Mouse (Mus musculus) B cell, adult 2 months (primary cell): ENCODE measurements around the gene Srsf4.

ENCODE experiments used
- DNase-seq, 2 experiments: peaks; one replicate each; pipeline ENCODE4 v3.0.0; 2022

Srsf4 gene

DNA sequence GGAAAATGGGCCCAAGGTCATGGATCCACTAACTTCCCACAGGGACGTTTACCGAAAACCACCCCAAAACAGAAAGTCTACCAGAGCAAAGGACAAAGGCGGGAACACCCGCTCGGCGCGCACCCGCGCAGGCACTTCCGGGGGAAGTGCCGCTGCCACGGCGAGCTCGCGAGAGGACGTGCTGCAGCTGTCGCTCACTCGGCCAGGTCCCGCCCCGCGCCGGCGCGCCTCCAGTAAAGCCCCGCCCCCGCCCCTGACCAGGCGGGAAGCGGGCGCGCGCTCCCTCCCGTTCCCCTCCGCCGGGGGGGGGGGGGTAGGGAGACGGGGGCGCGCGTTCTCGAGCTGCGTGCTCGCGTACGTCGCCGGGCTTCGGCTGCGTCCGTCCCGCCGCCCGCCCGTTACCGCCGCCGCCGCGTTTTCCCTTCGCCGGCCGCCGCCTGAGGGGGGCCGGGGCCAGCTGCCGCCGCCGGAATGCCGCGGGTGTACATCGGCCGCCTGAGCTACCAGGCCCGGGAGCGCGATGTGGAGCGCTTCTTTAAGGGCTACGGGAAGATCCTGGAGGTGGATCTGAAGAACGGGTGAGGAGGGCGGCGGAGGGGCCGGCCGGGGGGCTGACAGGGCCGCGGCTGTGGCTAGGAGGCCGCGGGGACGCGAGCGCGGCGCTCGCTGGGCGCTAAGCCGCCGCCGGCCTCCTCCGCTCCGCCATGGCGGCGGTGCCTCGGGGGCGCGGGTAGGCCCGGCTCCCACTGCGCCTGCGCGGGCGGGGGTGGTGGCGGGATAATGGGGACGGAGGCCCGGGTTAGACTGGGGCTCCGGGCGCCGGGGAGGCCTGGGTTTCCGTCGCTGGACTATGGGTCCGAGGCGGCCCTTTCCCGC lies at the start of gene Srsf4:
Gene Srsf4 (plus strand): TSS at position 325 of the 876 bp plus-strand sequence.
- peak; percentile 93 to 94 for DNase-seq

DNA sequence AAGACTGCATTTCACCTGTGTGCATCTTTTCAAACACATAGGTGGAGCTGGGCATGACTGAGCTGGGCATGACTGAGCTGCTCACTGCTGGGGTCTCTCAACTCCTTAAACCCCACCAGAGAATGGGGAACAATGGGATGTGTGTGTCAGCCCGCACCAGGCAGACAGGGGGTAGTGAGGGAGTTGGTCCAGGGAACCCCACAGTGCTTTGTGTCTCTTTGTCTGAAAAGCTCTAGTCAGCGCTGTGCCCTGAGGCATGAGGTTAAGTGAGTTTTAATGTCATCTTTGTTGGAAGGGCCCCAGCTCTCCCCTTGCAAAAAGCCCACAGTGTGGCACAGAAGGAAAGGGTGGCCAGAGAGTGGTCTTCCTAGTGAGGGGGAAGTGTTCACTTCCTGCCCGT lies 48.5 kb upstream of the Srsf4 start:
- no peak for DNase-seq

DNA sequence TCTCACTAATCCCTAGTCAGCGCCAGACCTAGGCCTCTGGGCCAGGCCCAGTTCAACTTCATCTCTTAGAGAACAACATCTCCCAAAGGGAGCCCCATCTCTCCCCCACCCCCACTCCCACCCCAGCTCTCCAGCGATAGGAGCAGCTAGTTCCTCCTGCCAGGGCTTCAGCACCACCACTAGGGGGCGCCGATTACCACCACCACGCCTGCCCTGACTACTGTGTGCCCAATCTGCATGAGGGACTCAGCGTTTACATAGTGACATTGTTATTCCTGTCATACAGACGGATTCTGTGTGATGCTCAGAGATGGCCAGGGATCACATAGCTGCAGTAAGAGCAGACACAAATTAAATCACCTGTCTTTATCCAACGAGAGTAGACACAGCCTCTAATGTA lies 47.6 kb upstream of the Srsf4 start:
- DNase-seq = peak; percentile 74 to 77

DNA sequence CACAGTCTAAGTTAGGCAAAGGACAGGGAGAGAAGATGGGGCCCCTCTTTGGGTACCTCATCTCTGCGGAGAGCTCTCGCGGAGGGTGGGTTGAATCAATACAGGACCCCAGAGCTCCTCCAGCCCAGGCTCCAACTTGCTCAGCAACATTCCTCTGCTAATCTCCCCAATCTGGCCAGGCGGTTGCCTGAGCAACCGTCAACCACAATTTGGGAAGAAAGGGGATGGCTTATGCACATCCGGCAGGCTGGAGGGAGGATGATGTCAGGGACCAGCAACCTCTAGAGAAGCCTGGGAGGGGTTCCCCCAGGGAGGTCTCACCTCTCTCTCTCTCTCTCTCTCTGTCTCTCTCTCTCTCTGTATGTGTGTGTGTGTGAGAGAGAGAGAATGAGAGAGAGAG lies 46.5 kb upstream of the Srsf4 start:
- DNase-seq = no peak

DNA sequence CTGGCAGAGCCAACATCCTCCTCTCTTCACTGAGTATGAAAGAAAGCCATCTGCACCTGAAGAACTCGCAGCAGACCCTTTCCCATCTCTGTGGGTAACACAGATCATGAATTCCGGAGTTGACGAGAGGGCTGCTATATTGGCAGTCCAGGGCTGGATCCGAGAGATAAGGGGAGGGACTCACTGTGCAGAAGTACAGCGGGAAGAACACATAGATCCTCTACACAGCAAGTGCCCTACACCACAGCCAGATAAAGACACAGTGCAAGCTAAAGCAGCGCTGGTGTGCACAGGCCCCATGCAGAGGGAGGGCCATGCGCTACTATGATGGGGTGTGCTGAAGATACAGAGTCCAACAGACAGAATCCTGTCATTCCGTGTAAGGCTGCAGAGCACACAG lies 44.3 kb upstream of the Srsf4 start:
- DNase-seq = no peak

DNA sequence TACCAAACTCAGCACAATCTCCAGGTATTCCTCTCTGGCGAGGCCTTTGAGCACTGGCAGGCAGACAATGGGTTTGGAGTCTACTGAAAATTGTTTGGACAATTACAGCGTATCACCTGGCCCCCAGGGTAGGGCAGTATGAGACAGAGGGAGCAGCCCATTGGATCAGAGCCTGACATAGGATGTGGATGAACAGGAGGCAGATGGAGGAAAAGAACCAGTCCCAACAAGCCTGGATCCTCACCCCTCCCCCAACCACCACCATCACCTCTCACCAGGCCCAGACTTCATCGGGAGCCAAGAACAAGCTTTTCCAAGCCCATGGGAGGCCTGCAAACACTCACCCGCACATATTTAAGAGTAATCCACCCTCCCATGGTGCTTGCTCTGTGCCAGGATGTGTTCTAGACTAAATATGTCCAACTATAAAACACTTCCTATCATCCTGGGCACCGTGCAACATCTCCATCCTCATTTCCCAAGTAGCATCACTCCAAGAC lies 41.8 kb upstream of the Srsf4 start:
- DNase-seq = no peak

DNA sequence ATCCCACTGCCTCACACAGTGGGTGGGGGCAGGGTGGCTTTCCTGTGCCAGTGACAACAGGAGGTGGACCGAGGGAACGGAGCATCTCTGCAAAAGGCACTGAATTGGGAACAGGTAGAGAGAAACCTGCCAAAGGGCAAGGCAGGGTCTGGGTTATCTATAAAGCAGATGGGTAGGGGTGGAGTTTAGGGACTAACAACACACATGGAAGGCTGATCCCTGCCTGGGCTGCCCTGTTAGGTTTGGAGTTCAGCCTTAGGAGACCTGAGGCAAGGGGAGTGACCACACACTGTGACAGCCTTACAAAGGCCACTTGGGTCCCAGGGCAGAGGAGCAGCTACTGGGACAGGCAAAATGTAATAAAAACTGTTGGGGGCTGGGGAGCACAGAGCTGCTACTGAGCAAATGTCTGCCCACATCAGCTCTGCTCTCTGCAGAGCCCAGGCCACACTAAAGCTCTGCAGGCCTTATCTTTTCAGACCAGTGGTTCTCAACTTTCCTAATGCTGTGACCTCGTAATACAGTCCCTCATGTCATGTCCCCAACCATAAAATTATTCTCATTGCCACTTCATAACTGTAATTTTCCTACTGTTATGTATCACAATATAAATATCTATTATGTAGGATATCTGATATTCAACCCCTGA lies 40.5 kb upstream of the Srsf4 start:
- DNase-seq = no peak

DNA sequence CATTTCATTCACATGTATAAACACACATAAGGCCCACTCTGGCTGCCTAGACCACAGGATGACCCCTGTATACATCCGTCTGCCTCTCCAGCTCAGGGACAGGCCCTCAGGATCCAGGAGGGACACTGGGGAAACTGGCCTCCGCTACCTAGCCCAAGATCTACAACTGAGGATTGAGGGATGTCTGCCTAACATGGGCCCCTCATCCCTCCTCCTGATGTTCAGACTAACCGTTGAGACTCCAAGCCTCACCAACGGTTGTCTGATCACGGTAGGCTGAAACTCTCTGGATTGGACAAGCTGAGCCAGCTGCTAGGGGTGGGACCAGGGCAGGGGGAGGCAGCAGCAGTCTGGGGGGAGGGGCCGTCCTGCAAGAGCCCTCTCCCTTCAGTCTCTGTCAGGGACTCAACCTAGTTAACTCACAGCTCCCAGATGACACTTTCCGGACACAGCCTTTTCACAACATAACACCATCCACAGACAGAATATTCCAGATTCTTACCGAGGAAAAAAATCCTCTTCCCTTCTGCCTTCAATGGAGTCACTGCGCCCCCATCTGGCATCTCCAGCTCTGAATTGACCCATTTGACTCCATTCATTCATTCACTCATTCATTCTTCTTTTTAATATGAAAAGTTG lies 39.3 kb upstream of the Srsf4 start:
- DNase-seq = no peak

DNA sequence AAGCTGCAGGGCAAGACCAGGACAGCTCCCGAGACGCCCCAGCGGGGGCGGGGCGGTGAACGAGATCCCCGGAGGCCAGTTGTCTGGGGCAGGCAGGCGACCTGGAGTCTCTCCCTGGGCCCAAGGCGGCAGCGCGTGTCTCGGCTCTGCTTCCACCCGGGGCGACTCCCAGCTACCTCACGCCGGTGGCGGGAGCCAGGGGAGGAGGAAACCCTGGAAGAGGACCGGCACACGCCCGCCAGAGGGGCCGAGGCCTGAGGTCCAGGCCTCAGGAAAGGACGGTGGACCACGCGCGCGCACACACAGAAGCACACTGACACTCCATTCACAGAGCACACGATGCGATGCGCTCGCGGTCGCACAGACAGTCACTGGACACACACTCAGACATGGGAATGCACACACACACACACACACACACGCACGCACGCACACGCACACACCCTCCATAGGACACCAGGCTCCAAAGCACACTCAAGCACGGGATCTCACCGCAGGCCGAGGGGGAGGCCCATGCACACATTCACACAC lies 37.0 kb upstream of the Srsf4 start:
- peak; percentile 31 to 37 for DNase-seq

DNA sequence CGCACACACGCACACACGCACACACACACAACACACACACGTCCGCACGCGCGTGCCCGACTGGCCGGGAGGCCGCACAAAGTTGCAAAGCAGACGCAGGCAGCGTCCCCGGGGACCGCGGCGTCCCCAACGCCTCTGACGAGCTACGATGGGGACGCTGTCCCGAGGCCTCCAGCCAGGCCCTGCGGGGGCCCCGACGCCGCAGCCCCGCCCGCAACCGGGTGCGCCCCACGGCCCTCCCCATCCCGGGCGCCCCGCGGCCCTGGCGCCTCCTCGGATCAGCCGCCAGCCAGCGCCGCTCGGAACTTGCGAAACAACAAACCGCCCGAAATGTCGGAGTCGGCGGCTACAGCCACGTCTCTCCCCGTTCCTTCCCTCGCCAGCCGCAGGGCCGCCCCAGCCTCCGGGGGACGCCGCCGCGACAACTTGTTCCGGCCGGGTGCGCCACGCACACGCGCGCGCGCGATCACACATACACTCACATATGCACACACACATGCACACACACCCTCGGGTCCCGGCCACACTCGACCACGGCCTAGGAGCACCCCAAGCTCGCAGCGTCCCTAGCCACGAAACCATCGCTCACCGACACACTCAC lies 36.4 kb upstream of the Srsf4 start:
- DNase-seq = peak; percentile 50 to 52

DNA sequence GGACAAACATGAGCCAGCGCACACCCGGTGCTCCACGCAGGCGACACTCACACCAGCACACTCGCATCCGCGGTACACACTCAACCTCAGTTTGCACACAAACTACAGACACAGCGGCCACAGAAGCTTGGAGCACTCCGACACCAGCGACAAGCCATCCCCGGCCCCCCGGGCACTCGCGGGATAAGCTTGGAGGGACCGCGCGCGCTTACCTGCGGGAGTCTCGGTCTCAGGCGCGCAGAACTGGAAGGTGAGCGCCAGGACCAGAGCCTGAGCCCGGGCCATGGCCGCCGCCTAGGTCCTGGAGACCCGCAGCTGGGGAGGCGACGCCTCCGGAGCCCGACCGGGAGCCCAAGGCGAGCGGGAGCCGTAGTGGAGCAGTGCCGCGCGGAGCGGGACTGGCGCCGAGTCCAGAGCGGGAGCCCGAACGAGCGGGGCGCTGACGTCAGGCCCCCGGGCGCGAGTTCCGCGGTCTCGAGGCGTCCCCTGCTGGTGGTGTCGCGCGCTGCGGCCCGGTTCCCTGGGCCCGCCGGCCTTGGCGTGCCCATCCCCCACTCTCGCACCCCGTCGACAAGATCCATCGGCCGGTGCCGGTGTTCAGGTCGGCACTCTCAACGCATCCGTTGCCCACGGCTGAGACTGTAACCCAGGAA lies 35.4 kb upstream of the Srsf4 start, which contains the start of gene Ptpru:
Gene Ptpru (minus strand): TSS at position 417 of the 653 bp plus-strand sequence.
- peak; percentile 94 to 95 for DNase-seq

DNA sequence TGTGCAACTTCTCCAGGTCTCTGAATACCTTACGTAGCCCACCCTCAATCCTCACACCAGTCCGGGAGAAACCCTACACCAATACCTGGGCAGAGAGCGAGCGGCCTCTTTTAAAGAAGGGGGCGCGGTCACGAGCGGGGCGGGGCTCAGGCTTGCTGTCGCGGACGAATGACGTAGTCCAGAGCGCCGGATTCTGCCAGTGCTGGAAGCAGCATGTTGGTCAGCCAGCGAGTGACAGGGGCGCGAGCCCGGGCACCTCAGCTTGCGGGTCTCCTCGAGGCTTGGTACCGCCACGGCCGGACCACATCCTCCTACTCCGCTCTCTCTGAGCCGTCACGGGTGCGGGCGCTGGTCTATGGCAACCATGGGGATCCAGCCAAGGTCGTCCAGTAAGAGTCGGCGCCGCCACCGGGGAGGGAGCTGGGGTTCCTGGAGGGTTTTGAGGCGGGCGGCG lies 30.1 kb upstream of the Srsf4 start, which contains the start of gene Mecr:
Gene Mecr (plus strand): TSS at position 181 of the 454 bp plus-strand sequence.
- peak; percentile 97 to 98 for DNase-seq

DNA sequence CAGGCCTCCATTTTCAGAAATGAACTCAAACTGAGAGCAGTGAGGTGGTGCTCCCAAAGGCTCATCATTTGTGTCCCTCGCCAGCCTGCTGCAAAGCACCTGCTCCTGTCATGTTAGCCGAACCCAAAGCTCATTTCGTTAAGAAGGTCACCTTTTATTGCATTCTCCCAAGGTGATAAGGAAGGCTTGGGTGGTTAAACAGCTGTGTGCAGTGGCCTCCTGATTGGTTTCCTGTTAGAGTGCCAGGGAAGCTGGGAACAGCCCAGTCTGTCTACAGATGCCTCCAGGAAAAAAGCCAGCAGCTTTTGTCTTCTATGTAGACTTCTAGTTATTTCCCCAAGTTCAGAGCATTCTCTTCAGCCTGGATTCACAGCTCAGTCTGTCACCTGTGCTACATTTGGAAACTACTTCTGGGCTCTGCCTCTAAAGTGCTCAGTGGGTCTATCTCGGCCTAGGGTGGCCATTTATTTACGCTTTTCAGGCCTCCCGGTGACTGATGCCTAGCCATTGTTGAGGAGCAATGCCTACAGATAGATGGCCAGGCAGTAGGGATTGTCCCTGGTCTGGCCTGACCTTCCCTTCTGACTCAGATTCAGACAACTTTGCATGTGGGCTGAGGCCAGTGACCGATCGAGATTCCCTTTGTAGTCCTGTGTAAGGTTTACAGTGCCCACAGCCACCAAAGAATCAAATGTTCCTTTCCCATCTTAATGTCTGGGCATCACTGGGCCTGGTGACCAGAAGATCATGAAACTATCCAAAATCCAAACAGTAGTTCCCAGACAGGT lies 27.2 kb upstream of the Srsf4 start:
- DNase-seq = no peak

DNA sequence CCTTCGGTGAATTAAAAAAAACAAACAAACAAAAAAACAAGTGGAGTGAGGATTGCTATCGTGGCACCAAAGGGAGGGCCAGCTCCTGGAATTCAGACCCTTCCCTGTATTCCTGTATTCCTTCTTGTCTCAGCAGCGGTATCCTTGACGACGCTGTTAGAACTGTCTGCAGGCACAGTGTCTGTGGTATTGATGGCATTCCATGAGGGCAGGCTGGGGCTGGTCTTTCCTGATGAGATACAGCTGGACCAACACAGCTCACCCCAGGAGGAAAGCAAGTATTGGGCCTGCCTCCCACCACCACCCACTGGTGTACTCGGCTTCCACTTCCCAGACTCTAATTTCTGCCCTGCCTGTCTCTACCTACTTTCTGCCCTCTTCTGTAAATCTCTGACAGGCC lies 25.3 kb upstream of the Srsf4 start:
- no peak for DNase-seq

DNA sequence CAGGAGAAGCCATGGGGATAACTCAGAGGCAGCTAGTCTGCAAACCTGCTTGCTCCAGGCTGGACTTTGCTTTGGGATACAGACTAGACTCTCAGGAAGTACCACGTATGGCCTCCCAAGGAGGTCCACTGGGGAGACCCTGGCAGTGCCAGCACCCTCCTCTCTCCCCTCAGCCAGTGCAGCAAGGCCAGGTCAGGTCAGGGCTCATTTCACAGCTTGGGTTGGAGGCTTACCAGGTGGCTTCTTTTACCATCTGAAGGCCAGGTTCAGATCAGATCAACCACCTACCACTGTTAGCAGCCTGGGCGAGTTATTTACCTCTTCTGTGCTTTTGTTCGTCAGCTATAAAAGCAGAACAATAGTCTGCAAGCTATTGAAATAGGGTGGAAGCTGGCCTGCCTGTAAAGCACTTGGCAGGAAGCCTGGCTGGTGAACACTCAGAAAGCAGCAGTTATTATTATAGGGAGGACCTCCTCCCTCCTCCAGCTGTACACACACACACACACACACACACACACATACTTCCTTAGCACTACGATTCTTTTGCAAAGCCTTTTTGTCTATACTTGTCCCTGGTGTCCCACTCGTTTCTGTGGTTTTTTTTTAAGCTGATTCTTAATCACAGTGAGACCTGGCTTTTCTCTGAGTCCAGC lies 23.3 kb upstream of the Srsf4 start:
- no peak for DNase-seq

DNA sequence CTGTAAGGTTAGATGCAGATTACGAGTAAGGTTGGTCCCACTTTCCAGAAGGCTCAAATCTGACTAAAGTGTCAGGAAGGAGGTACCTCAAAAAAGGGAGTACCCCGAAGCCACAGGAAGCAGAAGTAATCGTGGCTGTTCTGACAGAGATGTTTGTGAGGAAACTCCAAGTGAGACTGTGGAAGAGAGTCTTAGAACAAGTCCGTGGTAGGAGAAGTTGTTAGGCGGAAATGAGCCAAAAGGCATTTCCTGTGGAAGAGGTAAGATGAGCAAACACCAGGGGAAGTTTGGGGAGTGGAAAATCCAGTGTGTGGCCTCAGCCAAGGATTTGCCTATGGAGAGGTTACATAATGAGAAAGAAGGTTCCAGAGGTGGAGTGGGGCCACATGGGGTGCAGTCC lies 18.5 kb upstream of the Srsf4 start:
- DNase-seq = no peak

DNA sequence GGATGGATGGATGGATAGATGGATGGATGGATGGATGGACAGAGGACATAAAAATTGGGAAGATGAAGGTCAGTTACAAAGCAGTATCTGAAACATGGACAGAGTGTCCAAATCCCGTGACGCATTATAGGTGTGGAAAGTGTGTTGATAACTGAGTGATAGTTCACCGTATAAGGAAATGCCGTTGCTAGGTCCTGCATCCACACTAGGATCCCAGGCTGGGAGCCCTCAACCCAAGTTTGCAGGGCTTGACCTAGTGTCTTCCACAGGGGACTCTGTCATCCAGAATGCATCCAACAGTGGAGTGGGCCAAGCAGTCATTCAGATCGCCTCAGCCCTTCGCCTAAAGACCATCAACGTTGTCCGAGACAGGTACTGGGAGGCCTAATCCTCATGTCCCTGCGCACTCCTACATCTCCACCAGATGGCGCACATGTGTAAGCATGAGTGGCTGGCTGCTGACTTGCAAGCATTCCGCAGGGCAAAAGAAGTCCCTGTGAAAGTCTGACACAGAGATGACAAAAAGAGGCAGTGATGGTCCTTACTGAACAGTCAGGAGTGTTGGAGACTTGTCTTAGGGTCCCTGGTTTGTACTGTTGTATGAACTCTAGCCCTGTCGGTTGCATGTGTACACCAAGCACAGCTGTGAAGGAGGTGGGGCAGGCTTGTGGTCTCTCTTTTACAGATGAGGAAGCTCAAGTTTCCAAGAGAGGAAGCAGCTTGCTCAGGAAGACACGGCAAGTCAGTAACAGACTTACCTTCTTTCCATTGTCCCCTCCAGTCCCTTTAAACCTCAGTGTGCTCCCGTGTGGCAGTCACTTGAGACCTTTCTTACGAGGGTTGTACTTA lies 12.7 kb upstream of the Srsf4 start:
- peak; percentile 84 to 85 for DNase-seq

DNA sequence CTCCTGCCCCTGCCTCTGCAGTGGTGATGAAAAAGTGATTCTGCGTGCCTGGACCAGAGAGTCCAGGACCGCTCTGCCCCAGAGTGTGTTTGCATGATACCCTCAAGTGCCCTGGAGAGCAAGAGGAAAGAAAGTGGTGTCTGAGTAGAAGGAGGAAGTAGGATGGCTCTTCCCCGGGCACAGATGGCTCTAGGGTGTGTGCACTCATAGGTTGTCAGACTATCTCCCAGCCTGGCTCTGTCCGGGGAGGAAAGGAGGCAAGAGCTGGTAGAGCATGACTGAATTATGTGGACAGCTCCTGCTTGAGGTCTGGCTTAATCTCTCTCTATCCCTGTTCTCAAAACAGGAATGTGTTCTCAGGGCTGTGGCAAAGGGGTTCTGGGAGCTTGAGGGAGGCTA lies 12.1 kb upstream of the Srsf4 start:
- no peak for DNase-seq

DNA sequence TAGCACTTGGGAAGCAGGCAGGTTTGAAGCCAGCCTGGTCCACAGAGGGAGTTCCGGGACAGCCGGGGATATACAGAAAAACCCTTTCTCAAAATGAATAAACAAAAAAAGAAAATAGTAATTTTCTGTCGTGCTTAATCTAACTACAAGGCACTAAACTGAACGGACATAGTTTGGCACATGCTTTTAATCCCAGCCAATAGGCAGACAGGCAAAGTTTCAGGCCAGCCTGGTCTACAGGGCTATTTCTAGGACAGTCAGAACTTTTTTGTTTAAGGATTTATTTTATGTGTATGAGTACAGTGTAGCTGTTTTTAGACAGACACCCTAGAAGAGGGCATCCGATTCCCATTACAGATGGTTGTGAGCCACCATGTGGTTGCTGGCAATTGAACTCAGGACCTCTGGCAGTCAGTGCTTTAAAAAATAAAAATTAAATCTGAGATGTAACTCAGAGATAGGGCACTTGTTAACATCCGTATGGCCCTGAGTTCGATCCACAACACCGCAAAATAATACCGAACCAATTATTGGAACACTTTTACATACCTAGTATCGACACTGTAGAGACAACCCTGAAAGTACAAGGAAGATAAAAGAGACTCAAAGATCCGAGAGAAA lies 635 bp upstream of the Srsf4 start:
- peak in 1 of 2 experiments; percentile 8 for DNase-seq
